Mouse (Mus musculus): ENCODE results near the gene 5330417C22Rik.

DNA sequence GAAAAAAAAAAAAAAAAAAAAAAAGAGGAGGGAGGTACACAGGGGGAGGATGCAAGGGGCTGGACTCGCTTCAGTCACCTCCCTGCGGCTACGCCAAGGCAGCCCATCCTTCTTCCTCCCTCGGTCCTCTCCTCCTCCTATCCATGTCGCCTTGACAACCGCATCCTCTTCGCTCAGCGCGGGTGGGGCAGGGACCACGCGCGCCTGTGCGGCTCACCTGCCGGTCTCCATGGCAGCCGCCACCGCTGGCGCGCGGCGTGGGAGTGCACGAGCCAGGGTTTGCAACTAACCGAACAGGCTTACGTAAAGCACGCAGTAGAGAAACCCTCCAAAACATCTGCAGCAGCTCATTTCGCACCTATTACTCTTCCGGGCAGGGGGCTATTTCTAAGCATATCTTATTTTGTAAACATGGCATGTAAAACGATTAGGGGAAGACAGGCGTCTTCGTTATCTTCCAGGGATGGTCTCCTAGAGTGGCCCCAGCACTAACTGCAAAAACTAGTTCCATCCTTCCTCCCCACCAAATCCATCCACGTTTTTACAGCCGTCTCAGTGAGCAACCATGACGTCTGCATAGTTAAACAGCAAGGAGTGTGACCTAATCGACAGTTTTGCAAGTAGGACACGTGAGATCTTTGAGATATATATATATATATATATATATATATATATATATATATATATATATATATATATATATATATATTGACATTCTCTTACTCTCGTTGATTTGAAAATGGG is at the start of gene 5330417C22Rik:
- TF ChIP-seq CTCF (IDR thresholded peaks at IDR 0.05; ENCODE audit: borderline replicate concordance, control insufficient read depth, extremely low read depth, insufficient read depth, low read length, poor library complexity) (peak; percentile 34; the same call in 1 of the 2 replicates), POLR2A (IDR thresholded peaks at IDR 0.05; ENCODE audit: control insufficient read depth, extremely low read depth, insufficient read depth, low read length, poor library complexity) (no peak)
